Mouse (Mus musculus): Measurements from ENCODE around the gene Nfe2.

GRCm38 (mm10) chr15:103301046-103301445, 42.8 kb upstream of the Nfe2 start:
- TF ChIP-seq CTCF (IDR thresholded peaks at IDR 0.05; ENCODE audit: low read depth, low read length) (no peak), GATA1 (IDR thresholded peaks at IDR 0.05; ENCODE audit: borderline replicate concordance, low read length) (no peak), POLR2AphosphoS5 (IDR thresholded peaks at IDR 0.05; ENCODE audit: insufficient replicate concordance, low read depth, low read length) (no peak), TAL1 (conservative IDR thresholded peaks at IDR 0.05; ENCODE audit: low read depth, low read length) (no peak)

Data from G1E (cell line).